Mouse (Mus musculus): ENCODE results near the gene Sppl2c. TPM values are rescaled to one million over a fixed set of nuclear protein-coding genes. Genes with fewer than 3 reads are reported as not detected.

Gene Sppl2c
- total RNA-seq, 2 experiments from 2014 or later: not detected

Other genes starting within 250 kb of the Sppl2c start
- gene Nsf, start 232.3 kb upstream of the Sppl2c start, total RNA-seq (2021): 1,000 to 10,000 TPM; 1,120 to 1,198 TPM
- gene Arf2, start 219.6 kb upstream of the Sppl2c start, total RNA-seq (2021): 10 to 100 TPM; 42.0 to 45.8 TPM
- gene Crhr1, start 53.5 kb upstream of the Sppl2c start, total RNA-seq (2021): 1 to 10 TPM; 7.1 to 8.8 TPM
- 100 to 1,000 TPM; 310 to 316 TPM for gene Mapt, start 45.1 kb downstream of the Sppl2c start, total RNA-seq (2021)

Measured in layer of hippocampus, postnatal 36 days (tissue).